ENCODE assay signal across 12 mouse cellular contexts in the genomic region with DNA sequence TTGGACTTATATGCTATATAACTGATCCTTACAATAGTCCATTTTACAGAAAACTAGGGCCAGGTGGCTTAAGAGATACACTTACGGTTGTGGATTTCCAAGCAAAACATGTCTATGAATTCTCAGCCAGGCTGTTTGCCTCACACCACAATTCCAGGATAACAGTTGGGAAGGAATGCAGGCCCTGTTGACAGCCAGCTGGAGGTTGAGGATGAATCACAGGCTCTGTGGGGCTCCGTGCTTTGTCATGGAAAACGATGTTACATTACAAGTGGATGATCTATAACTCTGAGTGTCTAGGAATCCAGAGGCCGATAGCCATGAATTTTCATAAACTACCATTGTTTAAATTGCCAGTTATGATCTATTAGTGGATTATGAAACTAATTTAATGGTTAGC.
DNase-seq lines count a peak whose midpoint lies in the region; ATAC-seq and TF ChIP-seq lines count a peak whose summit lies in the region.
"Had no signal": no experiment of that assay in that cellular context is flagged by ENCODE, and none has a peak within 500 bp of the region (broad histone marks: within the 10 kb centered on the region; RNA-seq: fewer than 3 reads in every experiment).

No protein-coding gene starts in this region.

- peak; percentile 48; the same call in 1 of the 2 replicates for TF ChIP-seq EP300 in ES-Bruce4 (IDR thresholded peaks at IDR 0.05; ENCODE audit: insufficient read depth, low read depth, low read length)

- H3K4me1 ChIP-seq in hindbrain, embryonic 11.5 days (replicated peaks; ENCODE audit: control insufficient read depth, insufficient read depth, low read length) = no peaks in the 10 kb centered on the region
- H3K4me1 ChIP-seq in hindbrain, embryonic 14.5 days (replicated peaks; ENCODE audit: control insufficient read depth, insufficient read depth, low read length) = no peaks in the 10 kb centered on the region
- H3K4me1 ChIP-seq in ES-Bruce4 (ENCODE audit: control insufficient read depth, insufficient read depth, low read length) = no peaks in the 10 kb centered on the region
- H3K4me1 ChIP-seq in embryonic fibroblast, embryonic 13.5 days (ENCODE audit: control insufficient read depth, insufficient read depth, low read length) = no peaks in the 10 kb centered on the region; the same call in none of the 2 replicates

- 35% methylated on average over 4 of the region's 4 CpGs for WGBS in hindbrain, embryonic 11.5 days
- 33% methylated on average over 4 of the region's 4 CpGs for WGBS in hindbrain, embryonic 14.5 days

- no peak overlapping the region for H3K4me2 ChIP-seq in hindbrain, embryonic 11.5 days (replicated peaks; ENCODE audit: low read depth, low read length)
- no peak overlapping the region for H3K4me2 ChIP-seq in hindbrain, embryonic 14.5 days (replicated peaks)

- DNase-seq in adrenal gland, postnatal 36 days = peak; percentile 7 to 15
- no peak for DNase-seq in adrenal gland, postnatal 10 days
- peak; percentile 34 for DNase-seq in hindbrain, embryonic 11.5 days (ENCODE audit: low spot score)
- DNase-seq in hindbrain, embryonic 14.5 days (ENCODE audit: low spot score) = no peak
- no peak for DNase-seq in right cerebral cortex, postnatal 14 days
- DNase-seq in spleen, postnatal 14 days (ENCODE audit: low spot score in 2 of 2) = no peak
- DNase-seq: B cell, adult 2 months; cerebellum, adult 9-11 months; kidney, postnatal 36 days; left cerebral cortex, postnatal 4 days had no signal

- no peaks in the 10 kb centered on the region for H3K9me3 ChIP-seq in hindbrain, embryonic 11.5 days (ENCODE audit: control insufficient read depth, low read length)
- no peaks in the 10 kb centered on the region for H3K9me3 ChIP-seq in hindbrain, embryonic 14.5 days (ENCODE audit: control insufficient read depth, low read length)
- H3K9me3 ChIP-seq in ES-Bruce4 (replicated peaks; ENCODE audit: control insufficient read depth, insufficient read depth, low read length, poor library complexity, severe bottlenecking) = peaks cover 6% of the 10 kb centered on the region

- H3K9ac ChIP-seq in hindbrain, embryonic 11.5 days (ENCODE audit: low read depth, low read length) = no peak overlapping the region
- H3K9ac ChIP-seq in hindbrain, embryonic 14.5 days = no peak overlapping the region
- H3K9ac ChIP-seq in ES-Bruce4 (ENCODE audit: low read depth, poor library complexity, severe bottlenecking) = no peak overlapping the region

- no peak for TF ChIP-seq CTCF in ES-Bruce4 (IDR thresholded peaks at IDR 0.05; ENCODE audit: low read depth, low read length)
- no peak for TF ChIP-seq CTCF in embryonic fibroblast, embryonic 13.5 days (IDR thresholded peaks at IDR 0.05; ENCODE audit: borderline replicate concordance, insufficient read depth, low read length)

- no peak; the same call in 1 of the 2 replicates for ATAC-seq in hindbrain, embryonic 11.5 days (ENCODE audit: low FRiP score)
- no peak for ATAC-seq in hindbrain, embryonic 14.5 days (ENCODE audit: low FRiP score)

- H3K36me3 ChIP-seq in hindbrain, embryonic 11.5 days (ENCODE audit: control insufficient read depth, insufficient read depth, low read length) = no peaks in the 10 kb centered on the region
- no peaks in the 10 kb centered on the region for H3K36me3 ChIP-seq in hindbrain, embryonic 14.5 days (replicated peaks; ENCODE audit: control insufficient read depth, insufficient read depth)
- no peaks in the 10 kb centered on the region for H3K36me3 ChIP-seq in ES-Bruce4 (ENCODE audit: control insufficient read depth, insufficient read depth, low read length, poor library complexity, severe bottlenecking)

- H3K27me3 ChIP-seq in hindbrain, embryonic 11.5 days (ENCODE audit: control insufficient read depth, insufficient read depth, low read length) = no peaks in the 10 kb centered on the region
- no peaks in the 10 kb centered on the region for H3K27me3 ChIP-seq in hindbrain, embryonic 14.5 days (ENCODE audit: control insufficient read depth, insufficient read depth, low read length)
- H3K27me3 ChIP-seq in ES-Bruce4 (ENCODE audit: control insufficient read depth, insufficient read depth, low read length, poor library complexity, severe bottlenecking) = no peaks in the 10 kb centered on the region

- no peak overlapping the region for H3K27ac ChIP-seq in hindbrain, embryonic 11.5 days (ENCODE audit: low read depth, low read length)
- H3K27ac ChIP-seq in hindbrain, embryonic 14.5 days = no peak overlapping the region
- H3K27ac ChIP-seq in ES-Bruce4 (ENCODE audit: insufficient read depth, low read length) = no peak overlapping the region
- H3K27ac ChIP-seq in embryonic fibroblast, embryonic 13.5 days (ENCODE audit: insufficient read depth, low read length) = peak overlapping the region; percentile 67; the same call in 1 of the 2 replicates

- no peak for TF ChIP-seq POLR2A in ES-Bruce4 (IDR thresholded peaks at IDR 0.05; ENCODE audit: insufficient read depth, low read length)
- TF ChIP-seq POLR2A in embryonic fibroblast, embryonic 13.5 days (IDR thresholded peaks at IDR 0.05; ENCODE audit: low read depth, low read length) = no peak

- H3K4me3 ChIP-seq in hindbrain, embryonic 11.5 days (ENCODE audit: low read depth, low read length) = no peak overlapping the region
- no peak overlapping the region for H3K4me3 ChIP-seq in hindbrain, embryonic 14.5 days (replicated peaks; ENCODE audit: low read length)
- H3K4me3 ChIP-seq in ES-Bruce4 (ENCODE audit: low read depth, low read length) = no peak overlapping the region
- no peak overlapping the region for H3K4me3 ChIP-seq in embryonic fibroblast, embryonic 13.5 days (ENCODE audit: insufficient read depth, low read length)

Comparison
In these comparisons a context has a peak if more than half of its experiments do, and no peak if none do; other contexts are left out.
1. DNase-seq: peak in adrenal gland, postnatal 36 days (2 of 2) and hindbrain, embryonic 11.5 days (single experiment); none in adrenal gland, postnatal 10 days (single experiment), hindbrain, embryonic 14.5 days (single experiment), right cerebral cortex, postnatal 14 days (single experiment) and spleen, postnatal 14 days (0 of 2).